Mouse (Mus musculus): ENCODE measurements at regions not wholly inside any gene's neighbourhood (a gene's known extent, or its start where the extent isn't known, plus 50 kb on each side); places are given as distances from the start of the nearest gene placed in this dataset.

DNA sequence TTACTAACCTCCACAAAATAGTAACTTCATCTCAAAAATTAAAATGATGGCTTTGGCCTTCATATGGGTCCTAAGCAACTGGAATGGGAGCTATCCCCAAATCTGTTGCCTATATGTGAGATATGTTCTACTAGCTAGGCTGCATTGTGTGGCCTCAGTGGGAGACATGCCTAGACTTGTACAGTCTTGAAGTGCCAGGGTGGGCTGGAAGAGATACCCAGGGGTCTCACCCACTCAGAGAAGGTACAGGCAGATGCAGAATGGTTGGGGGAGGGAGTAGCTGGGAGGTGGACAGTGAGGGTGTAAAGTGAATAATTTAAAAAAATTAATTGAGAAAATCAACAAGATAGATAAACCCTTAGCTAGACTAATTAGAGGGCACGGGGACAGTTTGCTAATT, 106.9 kb upstream of the Ahr start:
- no peak for TF ChIP-seq CTCF (IDR thresholded peaks at IDR 0.05; ENCODE audit: low read depth)
- no peak for TF ChIP-seq EP300 (IDR thresholded peaks at IDR 0.05; ENCODE audit: low read depth)
